Mouse (Mus musculus) duodenum, adult 2 months (tissue): ENCODE results near the gene Tpm4. TPM values are rescaled to one million over a fixed set of nuclear protein-coding genes. Genes with fewer than 3 reads are reported as not detected.

Experiments used
- polyA plus RNA-seq: library from polyadenylated mRNA; depleted of rRNA; stranded (reverse); fragments of >200 nt; gene quantifications from 2 replicates; pipeline ENCODE4 v1.2.3, GENCODE M21; 2012; ENCODE audit warnings: low replicate concordance; rRNA removed

Gene Tpm4
- polyA plus RNA-seq: 13.1 and 18.1 TPM in 2 replicates

GRCm38 (mm10) chr8:72134756-72135445, at the start of gene Tpm4:
TSS of gene Tpm4 (plus strand) at chr8:72134975.

GRCm38 (mm10) chr8:72106740-72107139, 28.0 kb upstream of the Tpm4 start, which contains the start of gene Olfr374:
TSS of gene Olfr374 (plus strand) at chr8:72107040.

GRCm38 (mm10) chr8:72160707-72161697, 26.2 kb downstream of the Tpm4 start, which contains the start of gene Rab8a:
TSS of gene Rab8a (plus strand) at chr8:72161200.

GRCm38 (mm10) chr8:72189417-72190214, 54.8 kb downstream of the Tpm4 start, which contains the start of gene Hsh2d:
TSS of gene Hsh2d (plus strand) at chr8:72189638.

Other genes starting within 250 kb of the Tpm4 start
- gene Zfp882, start 226.4 kb upstream of the Tpm4 start, polyA plus RNA-seq: not detected in 2 replicates
- 0.27 and 0.54 TPM in 2 replicates for gene Zfp617, start 226.3 kb upstream of the Tpm4 start, polyA plus RNA-seq
- 1.2 and 1.4 TPM in 2 replicates for gene Zfp961, start 183.9 kb upstream of the Tpm4 start, polyA plus RNA-seq
- 7.6 and 16.6 TPM in 2 replicates for gene Cyp4f18, start 125.3 kb upstream of the Tpm4 start, polyA plus RNA-seq
- gene Olfr372, start 93.8 kb upstream of the Tpm4 start, polyA plus RNA-seq: not detected in 2 replicates
- not detected in 2 replicates for gene Olfr373, start 51.8 kb upstream of the Tpm4 start, polyA plus RNA-seq
- gene Olfr374, start 27.9 kb upstream of the Tpm4 start, polyA plus RNA-seq: not detected in 2 replicates
- gene Rab8a, start 26.2 kb downstream of the Tpm4 start, polyA plus RNA-seq: 39.6 and 59.2 TPM in 2 replicates
- gene Hsh2d, start 54.7 kb downstream of the Tpm4 start, polyA plus RNA-seq: 3.3 and 3.4 TPM in 2 replicates
- 0.27 TPM in 1 of 2 replicates, not detected in the other for gene Cib3, start 77.9 kb downstream of the Tpm4 start, polyA plus RNA-seq
- not detected in 2 replicates for gene Gm11034, start 78.7 kb downstream of the Tpm4 start, polyA plus RNA-seq
- gene Fam32a, start 84.8 kb downstream of the Tpm4 start, polyA plus RNA-seq: 17.5 and 26.9 TPM in 2 replicates
- gene Ap1m1, start 105.0 kb downstream of the Tpm4 start, polyA plus RNA-seq: 35.4 and 46.7 TPM in 2 replicates
- not detected in 2 replicates for gene Gm10282, start 170.3 kb downstream of the Tpm4 start, polyA plus RNA-seq
- 15.6 and 42.1 TPM in 2 replicates for gene Klf2, start 184.1 kb downstream of the Tpm4 start, polyA plus RNA-seq